Mouse (Mus musculus): ENCODE data around the gene Ccdc157.

DNA sequence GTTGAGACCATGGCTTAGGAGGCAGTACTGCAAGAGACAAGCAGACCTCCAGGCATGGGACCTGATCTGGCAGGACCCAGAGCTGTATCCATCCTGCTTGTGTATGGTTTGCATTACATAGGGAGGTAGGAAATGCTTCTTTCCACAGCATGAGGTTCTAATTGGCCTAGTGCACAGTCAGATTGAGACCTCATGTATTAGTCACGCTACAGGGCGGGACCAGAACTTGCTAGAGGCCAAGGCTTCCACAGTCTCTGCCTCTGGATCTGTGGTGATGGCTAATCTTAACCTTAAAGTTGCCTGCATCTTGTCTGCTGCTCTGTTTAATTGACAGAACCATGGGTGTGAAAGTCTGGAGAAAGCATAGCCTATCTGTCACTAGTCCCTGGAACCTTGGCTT, 4.6 kb upstream of the Ccdc157 start:
- TF ChIP-seq CTCF (IDR thresholded peaks at IDR 0.05; ENCODE audit: borderline replicate concordance, insufficient read depth, low read length) (no peak), POLR2A (IDR thresholded peaks at IDR 0.05; ENCODE audit: low read depth, low read length) (no peak)
